In genomic region chr11:43568263-43568662, GRCm38 (mm10) we compare ENCODE assay signal across 11 mouse cellular contexts. TPM values are rescaled to one million over a fixed set of nuclear protein-coding genes. Genes with fewer than 3 reads are reported as not detected.
A peak's percentile ranks its signal among the peaks of the same experiment; 100 is the strongest.
DNase-seq lines count a peak whose midpoint lies in the region; ATAC-seq and TF ChIP-seq lines count a peak whose summit lies in the region.
"Had no signal": no experiment of that assay in that cellular context is flagged by ENCODE, and none has a peak within 500 bp of the region (broad histone marks: within the 10 kb centered on the region; RNA-seq: fewer than 3 reads in every experiment).

No protein-coding gene starts in this region.

- no peak for TF ChIP-seq RAD21 in MEL (IDR thresholded peaks at IDR 0.05; ENCODE audit: low read depth, low read length)

- WGBS in stomach, postnatal 0 days: 63% methylated on average over 5 of the region's 5 CpGs

- H3K4me1 ChIP-seq in MEL (ENCODE audit: control insufficient read depth in 1 of 2, insufficient read depth in 2 of 2, low read length in 2 of 2): no peaks in the 10 kb centered on the region
- H3K4me1 ChIP-seq in stomach, postnatal 0 days (replicated peaks; ENCODE audit: control insufficient read depth, insufficient read depth): no peaks in the 10 kb centered on the region

- no peaks in the 10 kb centered on the region for H3K27me3 ChIP-seq in MEL (ENCODE audit: control insufficient read depth in 1 of 2, insufficient read depth in 2 of 2, low read length in 2 of 2)
- H3K27me3 ChIP-seq in stomach, postnatal 0 days (ENCODE audit: control insufficient read depth, insufficient read depth, low read length): no peaks in the 10 kb centered on the region

- no peaks in the 10 kb centered on the region for H3K9me3 ChIP-seq in MEL (replicated peaks; ENCODE audit: insufficient read depth, low read length)
- H3K9me3 ChIP-seq in stomach, postnatal 0 days (ENCODE audit: control insufficient read depth, low read length): no peaks in the 10 kb centered on the region

- no peak for DNase-seq in layer of hippocampus, adult 2 months (ENCODE audit: low spot score in 2 of 2)
- DNase-seq in layer of hippocampus, postnatal 36 days: no peak
- peak; percentile 33 for DNase-seq in MEL (ENCODE audit: low read depth, low spot score)
- DNase-seq in cerebellum, postnatal 10 days: peak; percentile 60 to 74
- DNase-seq in kidney, postnatal 36 days: peak; percentile 37 to 73
- DNase-seq in stomach, postnatal 0 days (ENCODE audit: low spot score): peak; percentile 41
- no peak for DNase-seq in Muller cell, postnatal 12 days (ENCODE audit: inconsistent ontology term)
- no peak for DNase-seq in gastrocnemius, adult 8-10 months (ENCODE audit: low spot score in 2 of 2)

- no peak overlapping the region for H3K4me3 ChIP-seq in layer of hippocampus, adult 2 months
- H3K4me3 ChIP-seq in MEL (ENCODE audit: control insufficient read depth in 1 of 2, insufficient read depth in 1 of 2, low read depth in 2 of 2, low read length in 2 of 2): no peak overlapping the region
- H3K4me3 ChIP-seq in stomach, postnatal 0 days (ENCODE audit: low read depth, low read length): no peak overlapping the region

- no peak for ATAC-seq in stomach, postnatal 0 days (ENCODE audit: low FRiP score, low TSS enrichment)

- no peak for TF ChIP-seq EP300 in MEL (IDR thresholded peaks at IDR 0.05; ENCODE audit: low read depth in 1 of 2, low read length in 2 of 2)
- no peak for TF ChIP-seq EP300 in stomach, postnatal 0 days (optimal IDR thresholded peaks at IDR 0.05)

- H3K4me2 ChIP-seq in stomach, postnatal 0 days (replicated peaks; ENCODE audit: low read depth): no peak overlapping the region

- no peaks in the 10 kb centered on the region for H3K36me3 ChIP-seq in MEL (ENCODE audit: control insufficient read depth in 1 of 2, insufficient read depth in 2 of 2, low read length in 2 of 2)
- no peaks in the 10 kb centered on the region; the same call in 1 of the 2 replicates for H3K36me3 ChIP-seq in stomach, postnatal 0 days (ENCODE audit: control insufficient read depth, insufficient read depth, low read length)

- H3K9ac ChIP-seq in MEL (ENCODE audit: control insufficient read depth, low read depth, low read length, poor library complexity, severe bottlenecking): no peak overlapping the region
- H3K9ac ChIP-seq in stomach, postnatal 0 days (ENCODE audit: low read length): no peak overlapping the region

- peak; percentile 84 for TF ChIP-seq CTCF in layer of hippocampus, adult 2 months (conservative IDR thresholded peaks at IDR 0.05)
- peak; percentile 52 to 55 (median 54) for TF ChIP-seq CTCF in MEL (IDR thresholded peaks at IDR 0.05 in 2 of 3, conservative IDR thresholded peaks at IDR 0.05 in 1 of 3; ENCODE audit: control insufficient read depth in 1 of 3, insufficient read depth in 1 of 3, low read depth in 2 of 3, low read length in 3 of 3, poor library complexity in 1 of 3, severe bottlenecking in 1 of 3)
- TF ChIP-seq CTCF in stomach, postnatal 0 days (IDR thresholded peaks at IDR 0.05; ENCODE audit: low read depth): peak; percentile 78

- no peaks in the 10 kb centered on the region for H3K79me2 ChIP-seq in MEL (ENCODE audit: control insufficient read depth, insufficient read depth, low read length, poor library complexity)

- TF ChIP-seq POLR2A in MEL (IDR thresholded peaks at IDR 0.05; ENCODE audit: control insufficient read depth in 1 of 2, insufficient read depth in 1 of 2, low read depth in 1 of 2, low read length in 2 of 2, poor library complexity in 1 of 2): no peak

- H3K27ac ChIP-seq in layer of hippocampus, adult 2 months: no peak overlapping the region
- H3K27ac ChIP-seq in MEL (ENCODE audit: control insufficient read depth, low read depth, low read length): no peak overlapping the region
- no peak overlapping the region for H3K27ac ChIP-seq in stomach, postnatal 0 days (replicated peaks)

TF ChIP-seq in MEL, 35 proteins besides CTCF, POLR2A, EP300 and RAD21:
- no peak for TF ChIP-seq RCOR1 (IDR thresholded peaks at IDR 0.05; ENCODE audit: low read depth, low read length)
- no peak for TF ChIP-seq TAL1 (IDR thresholded peaks at IDR 0.05; ENCODE audit: low read length)
- no peak for TF ChIP-seq MYC (IDR thresholded peaks at IDR 0.05; ENCODE audit: low read depth, low read length)
- TF ChIP-seq GABPA (IDR thresholded peaks at IDR 0.05; ENCODE audit: low read depth, low read length): no peak
- TF ChIP-seq ZC3H11A (IDR thresholded peaks at IDR 0.05; ENCODE audit: low read depth, low read length): no peak

RNA-seq across cellular contexts. Expression of gene 4933415A04Rik, which starts 18.6 kb away (rescaled TPM):
- 1 to 10 TPM; 1.9 to 2.4 TPM for total RNA-seq in layer of hippocampus, adult 2 months (2021)
- total RNA-seq in layer of hippocampus, postnatal 36 days (2021): 1 to 10 TPM; 1.3 to 2.5 TPM
- total RNA-seq in MEL (2012; rRNA removed): not detected in 2 replicates
- polyA plus RNA-seq in MEL (2012; ENCODE audit: insufficient read depth in 1 of 2, insufficient read length in 2 of 2, low read depth in 1 of 2, low replicate concordance in 2 of 2, missing spikeins in 1 of 2): not detected
- polyA plus RNA-seq in stomach, postnatal 0 days (2015; fragmentation: Nextera tagmentation; extraction: Ambion mirVana): 2.4 TPM in 2 replicates
- total RNA-seq in gastrocnemius, adult 8-10 months (2022): under 1 TPM in 1 of 4 experiments, not detected in 3; 0.15 TPM

RNA-seq across cellular contexts. Expression of gene Fabp6, which starts 33.1 kb away (rescaled TPM):
- not detected for total RNA-seq in layer of hippocampus, adult 2 months (2021)
- not detected for total RNA-seq in layer of hippocampus, postnatal 36 days (2021)
- not detected in 2 replicates for total RNA-seq in MEL (2012; rRNA removed)
- polyA plus RNA-seq in MEL (2012; ENCODE audit: insufficient read depth in 1 of 2, insufficient read length in 2 of 2, low read depth in 1 of 2, low replicate concordance in 2 of 2, missing spikeins in 1 of 2): not detected
- 5.9 and 7.6 TPM in 2 replicates for polyA plus RNA-seq in stomach, postnatal 0 days (2015; fragmentation: Nextera tagmentation; extraction: Ambion mirVana)
- not detected for total RNA-seq in gastrocnemius, adult 8-10 months (2022)
- polyA plus RNA-seq: embryonic facial prominence, embryonic 11.5 days; limb, embryonic 14.5 days; stomach, embryonic 14.5 days had no signal

RNA-seq across cellular contexts. Expression of gene Ccnjl, which starts 39.7 kb away (rescaled TPM):
- 10 to 100 TPM; 10.8 to 15.5 TPM for total RNA-seq in layer of hippocampus, adult 2 months (2021)
- 10 to 100 TPM in 1 of 2 experiments, 1 to 10 TPM in 1; 8.3 to 11.3 TPM for total RNA-seq in layer of hippocampus, postnatal 36 days (2021)
- not detected in 2 replicates for total RNA-seq in MEL (2012; rRNA removed)
- not detected for polyA plus RNA-seq in MEL (2012; ENCODE audit: insufficient read depth in 1 of 2, insufficient read length in 2 of 2, low read depth in 1 of 2, low replicate concordance in 2 of 2, missing spikeins in 1 of 2)
- 5.2 and 5.5 TPM in 2 replicates for polyA plus RNA-seq in stomach, postnatal 0 days (2015; fragmentation: Nextera tagmentation; extraction: Ambion mirVana)
- under 1 TPM in 1 of 4 experiments, not detected in 3; 0.12 TPM for total RNA-seq in gastrocnemius, adult 8-10 months (2022)

Comparison
In these comparisons a context has a peak if more than half of its experiments do, and no peak if none do; other contexts are left out.
1. DNase-seq: peak in MEL (single experiment), cerebellum, postnatal 10 days (2 of 2), kidney, postnatal 36 days (2 of 2) and stomach, postnatal 0 days (single experiment); none in layer of hippocampus, adult 2 months (0 of 2), layer of hippocampus, postnatal 36 days (0 of 2), Muller cell, postnatal 12 days (single experiment) and gastrocnemius, adult 8-10 months (0 of 2).
2. Peak in every context shown above with its lines, with median percentiles within 50 percentile points of each other: CTCF ChIP-seq.